Mouse (Mus musculus) ES-Bruce4 (cell line): ENCODE measurements around the gene Sap25. TPM values are rescaled to one million over a fixed set of nuclear protein-coding genes. Genes with fewer than 3 reads are reported as not detected.

ENCODE experiments used
- H3K27ac ChIP-seq: 2 replicates; pipeline ENCODE4 v1.5.1; 2012; ENCODE audit warnings: low read length, inconsistent platforms; ENCODE audit not compliant: insufficient read depth
- H3K27me3 ChIP-seq: 2 replicates; pipeline ENCODE4 v1.6.1; 2012; ENCODE audit warnings: mild to moderate bottlenecking, low read length, inconsistent platforms; ENCODE audit not compliant: control insufficient read depth, poor library complexity, insufficient read depth, severe bottlenecking
- H3K36me3 ChIP-seq: 2 replicates; pipeline ENCODE4 v1.6.1; 2012; ENCODE audit warnings: inconsistent platforms, mild to moderate bottlenecking, low read length, moderate library complexity; ENCODE audit not compliant: control insufficient read depth, poor library complexity, insufficient read depth, severe bottlenecking
- H3K4me1 ChIP-seq: one replicate; pipeline ENCODE4 v1.8.1; 2011; ENCODE audit warnings: low read length; ENCODE audit not compliant: control insufficient read depth, insufficient read depth
- H3K4me3 ChIP-seq: 2 replicates; pipeline ENCODE4 v1.5.1; 2011; ENCODE audit warnings: low read depth, mild to moderate bottlenecking, low read length
- H3K9ac ChIP-seq: 2 replicates; pipeline ENCODE4 v1.6.1; 2012; ENCODE audit warnings: low read depth, mild to moderate bottlenecking, inconsistent platforms; ENCODE audit not compliant: poor library complexity, severe bottlenecking
- H3K9me3 ChIP-seq: replicated peaks from 2 replicates; pipeline ENCODE4 v1.6.1; 2012; ENCODE audit warnings: mild to moderate bottlenecking, low read length, inconsistent platforms; ENCODE audit not compliant: control insufficient read depth, poor library complexity, insufficient read depth, severe bottlenecking
- CTCF ChIP-seq: IDR thresholded peaks from one replicate; pipeline ENCODE4 v1.8.1; 2011; ENCODE audit warnings: low read depth, low read length
- EP300 ChIP-seq: IDR thresholded peaks from 2 replicates; pipeline ENCODE4 v1.6.1; 2011; ENCODE audit warnings: low read depth, low read length; ENCODE audit not compliant: insufficient read depth
- POLR2A ChIP-seq: IDR thresholded peaks from one replicate; pipeline ENCODE4 v1.8.1; 2011; ENCODE audit warnings: low read length; ENCODE audit not compliant: insufficient read depth
- polyA plus RNA-seq: library from polyadenylated mRNA; stranded (reverse); fragments of >200 nt; gene quantifications from 2 replicates; pipeline ENCODE4 v1.2.4, GENCODE M21; 2011; ENCODE audit warnings: low read depth; ENCODE audit not compliant: missing spikeins, insufficient read depth, insufficient read length

The Sap25 gene
- polyA plus RNA-seq, 1 experiment, result 7.9 TPM

- TF ChIP-seq EP300 (no peak), POLR2A (no peak), CTCF (no peak)
- no peak overlapping the region for H3K27ac ChIP-seq
- H3K36me3 ChIP-seq, result peaks cover 19% of the 10 kb centered on the region
- no peaks in the 10 kb centered on the region for H3K27me3 ChIP-seq
- no peak overlapping the region for H3K4me3 ChIP-seq
- no peaks in the 10 kb centered on the region for H3K9me3 ChIP-seq
- no peak overlapping the region for H3K9ac ChIP-seq
- no peaks in the 10 kb centered on the region for H3K4me1 ChIP-seq
Measured at GRCm38 (mm10) chr5:137660064-137660688, 19.0 kb downstream of the Sap25 start.

- Histone ChIP-seq H3K27ac (no peak overlapping the region), H3K4me1 (no peaks in the 10 kb centered on the region), H3K36me3 (peaks cover 34% of the 10 kb centered on the region), H3K27me3 (no peaks in the 10 kb centered on the region), H3K9me3 (no peaks in the 10 kb centered on the region), H3K4me3 (no peak overlapping the region), H3K9ac (no peak overlapping the region)
- TF ChIP-seq EP300 (no peak), CTCF (no peak), POLR2A (no peak)
Measured at GRCm38 (mm10) chr5:137663057-137663456, 21.9 kb downstream of the Sap25 start.

GRCm38 (mm10) chr5:137668971-137669370 lies 27.8 kb downstream of the Sap25 start:
- Histone ChIP-seq H3K27ac (no peak overlapping the region), H3K4me1 (peaks cover 2% of the 10 kb centered on the region), H3K27me3 (no peaks in the 10 kb centered on the region), H3K9ac (no peak overlapping the region), H3K4me3 (no peak overlapping the region), H3K9me3 (no peaks in the 10 kb centered on the region), H3K36me3 (peaks cover 17% of the 10 kb centered on the region)
- TF ChIP-seq POLR2A, result no peak
- TF ChIP-seq CTCF, result no peak
- TF ChIP-seq EP300, result no peak

GRCm38 (mm10) chr5:137670240-137670639 lies 29.1 kb downstream of the Sap25 start:
- Histone ChIP-seq H3K36me3 (peaks cover 14% of the 10 kb centered on the region), H3K9me3 (no peaks in the 10 kb centered on the region)

GRCm38 (mm10) chr5:137671443-137672240 lies 30.5 kb downstream of the Sap25 start:
- no peak overlapping the region for H3K4me3 ChIP-seq
- H3K4me1 ChIP-seq, result peaks cover 2% of the 10 kb centered on the region
- no peaks in the 10 kb centered on the region for H3K9me3 ChIP-seq
- peak overlapping the region; percentile 24 for H3K9ac ChIP-seq
- H3K27ac ChIP-seq, result peak overlapping the region; percentile 57
- no peaks in the 10 kb centered on the region for H3K27me3 ChIP-seq
- peaks cover 6% of the 10 kb centered on the region for H3K36me3 ChIP-seq
- peak; percentile 58; the same call in 1 of the 2 replicates for TF ChIP-seq EP300
- TF ChIP-seq CTCF, result no peak

More at GRCm38 (mm10) chr5:137670240-137670639, 29.1 kb downstream of the Sap25 start:
- Histone ChIP-seq H3K9ac (no peak overlapping the region), H3K4me1 (peaks cover 2% of the 10 kb centered on the region), H3K27ac (no peak overlapping the region), H3K4me3 (no peak overlapping the region), H3K27me3 (no peaks in the 10 kb centered on the region)
- no peak for TF ChIP-seq EP300

- H3K27ac ChIP-seq, result 0 out of 2 replicates have a peak overlapping the region, but pooled peaks have one; percentile 2
Measured at GRCm38 (mm10) chr5:137672361-137672760, 31.2 kb downstream of the Sap25 start.

More at GRCm38 (mm10) chr5:137672361-137672760, 31.2 kb downstream of the Sap25 start:
- no peak overlapping the region for H3K4me3 ChIP-seq
- H3K4me1 ChIP-seq, result peaks cover 2% of the 10 kb centered on the region
- H3K27me3 ChIP-seq, result no peaks in the 10 kb centered on the region
- H3K36me3 ChIP-seq, result 0 out of 2 replicates have a peak, but pooled peaks cover 2% of the 10 kb centered on the region
- H3K9me3 ChIP-seq, result no peaks in the 10 kb centered on the region
- no peak overlapping the region for H3K9ac ChIP-seq
- TF ChIP-seq POLR2A, result no peak
- no peak for TF ChIP-seq CTCF
- TF ChIP-seq EP300, result no peak
